Mouse (Mus musculus) stomach, postnatal 0 days (tissue): ENCODE results near the gene Hoxb3. TPM values are rescaled to one million over a fixed set of nuclear protein-coding genes. Genes with fewer than 3 reads are reported as not detected.
A peak's percentile ranks its signal among the peaks of the same experiment; 100 is the strongest.

Source experiments
- ATAC-seq: fragments of 200-750 bp; cut with Nextera tagmentation; 2 replicates; pipeline ENCODE4 v1.8.0; 2017; ENCODE audit not compliant: low FRiP score, low TSS enrichment
- DNase-seq: peaks from one replicate; pipeline ENCODE4 v3.0.0-alpha.2; 2016; ENCODE audit warnings: low spot score
- H3K27ac ChIP-seq: fragments of 300-500 bp; sonication (generic); replicated peaks from 2 replicates; pipeline ENCODE4 v1.5.1; 2014; ENCODE audit warnings: mild to moderate bottlenecking, control low read depth
- H3K27me3 ChIP-seq: fragments of 300-500 bp; sonication (generic); 2 replicates; pipeline ENCODE4 v1.6.1; 2014; ENCODE audit warnings: low read length; ENCODE audit not compliant: control insufficient read depth, insufficient read depth
- H3K36me3 ChIP-seq: fragments of 300-500 bp; sonication (generic); 2 replicates; pipeline ENCODE4 v1.6.1; 2014; ENCODE audit warnings: low read length, mixed read lengths; ENCODE audit not compliant: control insufficient read depth, insufficient read depth
- H3K4me1 ChIP-seq: fragments of 300-500 bp; sonication (generic); replicated peaks from 2 replicates; pipeline ENCODE4 v1.6.1; 2014; ENCODE audit warnings: antibody characterized with exemption; ENCODE audit not compliant: control insufficient read depth, insufficient read depth
- H3K4me2 ChIP-seq: fragments of 300-500 bp; sonication (generic); replicated peaks from 2 replicates; pipeline ENCODE4 v1.6.1; 2014; ENCODE audit warnings: low read depth, mild to moderate bottlenecking, control low read depth, moderate library complexity
- H3K4me3 ChIP-seq: fragments of 300-500 bp; sonication (generic); 2 replicates; pipeline ENCODE4 v1.5.1; 2014; ENCODE audit warnings: low read depth, low read length, control low read depth
- H3K9ac ChIP-seq: fragments of 300-500 bp; sonication (generic); 2 replicates; pipeline ENCODE4 v1.6.1; 2014; ENCODE audit warnings: mild to moderate bottlenecking, low read length, control low read depth, mixed read lengths
- H3K9me3 ChIP-seq: fragments of 300-500 bp; sonication (generic); 2 replicates; pipeline ENCODE4 v1.6.1; 2016; ENCODE audit warnings: low read length; ENCODE audit not compliant: control insufficient read depth
- CTCF ChIP-seq: IDR thresholded peaks from 2 replicates; pipeline ENCODE4 v1.5.1; 2016; ENCODE audit warnings: antibody characterized with exemption, low read depth, mild to moderate bottlenecking, moderate library complexity
- EP300 ChIP-seq: optimal IDR thresholded peaks from 2 replicates; pipeline ENCODE3; 2016; ENCODE audit warnings: antibody characterized with exemption
- WGBS: fragments of 180-500 bp; shearing (Covaris S2); extraction: QIAGEN DNeasy Blood & Tissue Kit; methylation state at CpG from one replicate; pipeline ENCODE4 v1.1.7; 2014; 5-methylcytosine and 5-hydroxymethylcytosine counted together
- polyA plus RNA-seq: library from polyadenylated mRNA; unstranded; fragments of >200 nt; fragmentation: Nextera tagmentation; extraction: Ambion mirVana; gene quantifications from 2 replicates; pipeline ENCODE4 v1.2.1, GENCODE M21; 2015

The Hoxb3 gene
- polyA plus RNA-seq, 1 experiment from 2014 or later, result 0.97 TPM

DNA sequence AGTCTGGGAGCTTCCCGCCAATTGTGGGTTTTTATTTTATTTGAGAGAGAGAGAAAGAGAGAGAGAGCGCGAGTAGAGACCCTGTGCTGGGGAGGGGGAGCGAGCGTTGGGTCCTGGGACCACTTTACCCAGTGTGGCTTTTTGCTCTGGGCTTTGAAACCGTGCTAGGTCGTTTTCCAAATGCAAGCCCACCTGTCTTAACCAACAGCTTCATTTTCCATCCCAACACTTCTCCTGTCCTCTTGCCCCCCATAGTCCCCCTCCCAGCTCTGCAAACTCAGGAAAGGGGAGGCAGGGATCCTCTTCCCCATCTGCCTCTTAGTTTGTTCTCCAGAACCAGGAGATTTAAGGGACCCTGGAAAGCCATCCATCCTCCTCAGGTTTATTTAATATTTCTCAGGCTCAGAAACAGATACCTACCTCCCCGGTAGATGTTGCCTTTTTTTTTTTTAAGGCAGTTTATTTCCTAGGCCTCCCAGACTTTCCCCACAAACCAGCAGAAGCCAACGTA lies 31.7 kb downstream of the Hoxb3 start:
- no peaks in the 10 kb centered on the region for H3K4me1 ChIP-seq
- peak overlapping the region; percentile 72 for H3K4me2 ChIP-seq
- ATAC-seq (no peak), DNase-seq (no peak)
- H3K27ac ChIP-seq, result peak overlapping the region; percentile 84
- WGBS, result 19% methylated on average over 9 of the region's 9 CpGs
- peak overlapping the region; percentile 64 for H3K9ac ChIP-seq
- no peaks in the 10 kb centered on the region for H3K36me3 ChIP-seq
- no peak for TF ChIP-seq CTCF
- TF ChIP-seq EP300, result no peak
- no peaks in the 10 kb centered on the region for H3K9me3 ChIP-seq
- peak overlapping the region; percentile 63 for H3K4me3 ChIP-seq
- H3K27me3 ChIP-seq, result no peaks in the 10 kb centered on the region

- H3K27ac ChIP-seq, result no peak overlapping the region
- no peak overlapping the region for H3K4me3 ChIP-seq
- no peaks in the 10 kb centered on the region for H3K36me3 ChIP-seq
- TF ChIP-seq EP300 (no peak), CTCF (no peak)
- H3K27me3 ChIP-seq, result peaks cover 5% of the 10 kb centered on the region; the same call in 1 of the 2 replicates
- DNase-seq, result no peak
- no peak for ATAC-seq
- H3K9ac ChIP-seq, result no peak overlapping the region
- H3K4me2 ChIP-seq, result no peak overlapping the region
- 36% methylated on average over 4 of the region's 5 CpGs for WGBS
- H3K4me1 ChIP-seq, result 0 out of 2 replicates have a peak, but pooled peaks cover 4% of the 10 kb centered on the region
- H3K9me3 ChIP-seq, result no peaks in the 10 kb centered on the region
Measured at GRCm38 (mm10) chr11:96363807-96364206, 40.7 kb downstream of the Hoxb3 start.

- Histone ChIP-seq H3K4me3 (peak within 1 kb of the TSS; percentile 3; the same call in 1 of the 2 replicates), H3K9ac (no peak within 1 kb of the TSS), H3K36me3 (no peaks in the 10 kb centered on the region), H3K9me3 (no peaks in the 10 kb centered on the region), H3K4me1 (0 out of 2 replicates have a peak, but pooled peaks cover 4% of the 10 kb centered on the region), H3K27ac (no peak within 1 kb of the TSS), H3K27me3 (peaks cover 5% of the 10 kb centered on the region; the same call in 1 of the 2 replicates), H3K4me2 (peak within 1 kb of the TSS; percentile 29)
- no peak for DNase-seq
- no peak; the same call in 1 of the 2 replicates for ATAC-seq
- 26% methylated on average over 25 of the region's 26 CpGs for WGBS
- no peak for TF ChIP-seq EP300
- TF ChIP-seq CTCF, result no peak
Measured at GRCm38 (mm10) chr11:96365441-96366091, 42.4 kb downstream of the Hoxb3 start, which contains the start of gene Hoxb1. Hoxb1 (plus strand) TSS chr11:96365752.

DNA sequence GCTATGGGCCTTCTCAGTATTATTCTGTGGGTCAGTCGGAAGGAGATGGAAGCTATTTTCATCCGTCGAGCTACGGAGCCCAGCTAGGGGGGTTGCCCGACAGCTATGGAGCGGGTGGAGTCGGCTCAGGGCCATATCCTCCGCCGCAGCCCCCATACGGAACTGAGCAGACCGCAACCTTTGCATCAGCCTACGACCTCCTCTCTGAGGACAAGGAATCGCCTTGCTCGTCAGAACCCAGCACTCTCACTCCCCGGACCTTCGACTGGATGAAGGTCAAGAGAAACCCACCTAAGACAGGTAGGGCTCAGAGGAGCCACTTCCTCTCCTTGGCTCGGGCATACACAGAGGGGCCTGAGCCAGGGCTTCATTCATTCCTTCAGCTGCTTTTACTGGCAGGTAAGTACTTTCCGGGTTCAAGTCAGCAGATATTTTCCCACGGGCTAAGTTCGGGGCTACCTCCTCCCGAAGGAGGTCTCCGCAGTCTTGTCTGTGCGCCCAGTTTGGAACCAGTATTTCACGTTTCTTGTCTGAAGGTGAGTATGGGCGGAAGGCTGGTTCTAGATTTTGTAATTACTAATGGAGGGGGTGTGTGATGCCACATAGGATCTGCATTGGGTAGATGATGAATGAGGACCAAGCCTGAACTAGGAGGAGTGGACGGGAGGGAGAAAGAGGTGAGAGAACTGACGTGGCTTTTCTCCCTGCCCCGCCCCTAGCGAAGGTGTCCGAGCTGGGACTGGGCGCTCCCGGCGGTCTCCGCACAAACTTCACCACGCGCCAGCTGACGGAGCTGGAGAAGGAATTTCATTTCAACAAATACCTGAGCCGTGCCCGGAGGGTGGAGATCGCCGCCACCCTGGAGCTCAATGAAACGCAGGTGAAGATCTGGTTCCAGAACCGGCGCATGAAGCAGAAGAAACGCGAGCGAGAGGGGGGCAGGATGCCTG lies 43.2 kb downstream of the Hoxb3 start:
- H3K4me2 ChIP-seq, result peak overlapping the region; percentile 29
- no peak overlapping the region for H3K9ac ChIP-seq
- H3K4me1 ChIP-seq, result 0 out of 2 replicates have a peak, but pooled peaks cover 4% of the 10 kb centered on the region
- TF ChIP-seq CTCF (no peak), EP300 (no peak)
- H3K9me3 ChIP-seq, result no peaks in the 10 kb centered on the region
- DNase-seq (peak; percentile 56), ATAC-seq (peak; percentile 30; the same call in 1 of the 2 replicates)
- peaks cover 5% of the 10 kb centered on the region; the same call in 1 of the 2 replicates for H3K27me3 ChIP-seq
- WGBS, result 15% methylated on average over 47 of the region's 47 CpGs
- no peaks in the 10 kb centered on the region for H3K36me3 ChIP-seq
- H3K27ac ChIP-seq, result no peak overlapping the region
- H3K4me3 ChIP-seq, result peak overlapping the region; percentile 3; the same call in 1 of the 2 replicates

DNA sequence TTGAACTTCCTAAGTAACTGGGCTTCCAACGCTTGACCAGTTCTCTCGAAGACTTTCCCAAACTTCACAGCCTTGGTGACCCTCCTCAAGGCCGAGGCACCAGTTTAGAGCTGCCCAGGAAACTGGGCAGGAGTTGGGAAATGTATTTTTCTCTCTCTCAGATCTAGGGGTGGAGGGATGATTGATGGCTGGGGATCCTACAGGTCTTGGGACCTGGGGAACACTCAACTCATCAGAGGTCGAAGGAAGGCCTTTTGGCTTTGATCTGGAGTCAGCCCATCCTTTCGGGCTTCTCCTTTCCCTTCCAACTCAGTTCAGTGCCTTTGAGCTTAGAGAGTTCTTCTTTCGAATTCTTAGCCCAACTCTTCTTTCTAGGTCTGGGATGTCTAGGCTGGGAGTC lies 44.0 kb downstream of the Hoxb3 start:
- no peak overlapping the region for H3K4me3 ChIP-seq

More for the DNA sequence above, 44.0 kb downstream of the Hoxb3 start:
- ATAC-seq (peak; percentile 16; the same call in 1 of the 2 replicates), DNase-seq (no peak)
- Histone ChIP-seq H3K27ac (no peak overlapping the region), H3K4me1 (0 out of 2 replicates have a peak, but pooled peaks cover 4% of the 10 kb centered on the region), H3K4me2 (no peak overlapping the region), H3K27me3 (peaks cover 5% of the 10 kb centered on the region; the same call in 1 of the 2 replicates), H3K36me3 (no peaks in the 10 kb centered on the region), H3K9me3 (no peaks in the 10 kb centered on the region), H3K9ac (no peak overlapping the region)
- WGBS, result 58% methylated on average over 6 of the region's 6 CpGs
- TF ChIP-seq CTCF (no peak), EP300 (no peak)
